Mouse (Mus musculus): Measurements from ENCODE around the gene Lgals3bp.
"Not testable (repeated sequence)": the region's sequence is repeated elsewhere in the genome, so short reads cannot be mapped to it uniquely, and the experiment has no call there.

Lgals3bp gene

DNA sequence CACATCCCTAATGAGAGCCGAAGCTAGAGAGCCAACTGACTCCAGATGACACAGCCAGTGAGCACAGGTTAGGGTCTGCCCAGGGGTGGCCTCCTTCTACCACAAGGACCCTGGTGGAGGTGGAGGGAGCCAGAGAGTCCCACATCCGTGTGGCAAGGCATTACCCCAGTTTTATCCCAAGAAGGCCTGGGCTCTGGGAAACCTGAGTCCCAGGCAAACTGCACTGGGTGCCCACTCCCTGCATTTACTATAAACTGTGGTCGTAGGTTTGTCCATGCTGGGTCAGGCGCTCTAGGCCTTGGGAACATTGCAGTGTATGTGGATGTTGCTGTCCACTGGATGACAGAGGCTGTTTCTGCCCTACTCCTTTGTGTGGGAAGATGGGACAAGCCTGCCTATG is 697 bp downstream of the Lgals3bp start:
- TF ChIP-seq NANOG (IDR thresholded peaks at IDR 0.05; ENCODE audit: borderline replicate concordance, low read length): no peak
- TF ChIP-seq POU5F1 (IDR thresholded peaks at IDR 0.05; ENCODE audit: borderline replicate concordance, low read length): no peak
- TF ChIP-seq CTCF (conservative IDR thresholded peaks at IDR 0.05; ENCODE audit: low read length): no peak
- Histone ChIP-seq H3K4me3 (replicated peaks; ENCODE audit: low read length) (no peak overlapping the region), H3K4me1 (replicated peaks; ENCODE audit: low read depth, low read length) (peaks cover 35% of the 10 kb centered on the region), H3K36me3 (ENCODE audit: insufficient read depth, low read length) (peaks cover 7% of the 10 kb centered on the region), H3K9me3 (ENCODE audit: low read length) (0 out of 2 replicates have a peak, but pooled peaks cover under 1% of the 10 kb centered on the region), H3K27me3 (ENCODE audit: insufficient read depth, low read length) (0 out of 2 replicates have a peak, but pooled peaks cover 13% of the 10 kb centered on the region)

DNA sequence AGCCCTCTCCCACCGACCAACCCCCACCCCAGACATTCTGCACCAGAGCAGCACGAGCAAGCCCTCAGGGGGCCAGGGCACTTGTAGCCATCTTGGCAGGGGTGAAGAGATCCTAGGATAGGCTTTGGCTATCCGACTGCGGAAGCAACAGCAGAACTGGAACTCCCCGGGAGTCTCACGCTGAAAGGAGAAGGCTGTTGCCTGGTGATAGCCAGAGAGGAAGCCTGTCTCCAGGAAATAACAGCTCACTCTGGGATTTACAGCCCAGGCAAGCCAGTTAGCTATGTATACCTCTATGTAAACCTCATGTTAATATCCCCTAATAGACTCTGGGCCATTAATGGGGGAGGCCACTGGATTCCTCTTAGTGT is 1.3 kb downstream of the Lgals3bp start:
- H3K4me1 ChIP-seq (replicated peaks; ENCODE audit: low read depth, low read length): peaks cover 35% of the 10 kb centered on the region
- no peak overlapping the region for H3K4me3 ChIP-seq (replicated peaks; ENCODE audit: low read length)
- no peak for TF ChIP-seq POU5F1 (IDR thresholded peaks at IDR 0.05; ENCODE audit: borderline replicate concordance, low read length)
- TF ChIP-seq CTCF (conservative IDR thresholded peaks at IDR 0.05; ENCODE audit: low read length): no peak
- no peak for TF ChIP-seq NANOG (IDR thresholded peaks at IDR 0.05; ENCODE audit: borderline replicate concordance, low read length)
- 0 out of 2 replicates have a peak, but pooled peaks cover 13% of the 10 kb centered on the region for H3K27me3 ChIP-seq (ENCODE audit: insufficient read depth, low read length)
- peaks cover 7% of the 10 kb centered on the region for H3K9me3 ChIP-seq (ENCODE audit: low read length)
- 0 out of 2 replicates have a peak, but pooled peaks cover under 1% of the 10 kb centered on the region for H3K36me3 ChIP-seq (ENCODE audit: insufficient read depth, low read length)

DNA sequence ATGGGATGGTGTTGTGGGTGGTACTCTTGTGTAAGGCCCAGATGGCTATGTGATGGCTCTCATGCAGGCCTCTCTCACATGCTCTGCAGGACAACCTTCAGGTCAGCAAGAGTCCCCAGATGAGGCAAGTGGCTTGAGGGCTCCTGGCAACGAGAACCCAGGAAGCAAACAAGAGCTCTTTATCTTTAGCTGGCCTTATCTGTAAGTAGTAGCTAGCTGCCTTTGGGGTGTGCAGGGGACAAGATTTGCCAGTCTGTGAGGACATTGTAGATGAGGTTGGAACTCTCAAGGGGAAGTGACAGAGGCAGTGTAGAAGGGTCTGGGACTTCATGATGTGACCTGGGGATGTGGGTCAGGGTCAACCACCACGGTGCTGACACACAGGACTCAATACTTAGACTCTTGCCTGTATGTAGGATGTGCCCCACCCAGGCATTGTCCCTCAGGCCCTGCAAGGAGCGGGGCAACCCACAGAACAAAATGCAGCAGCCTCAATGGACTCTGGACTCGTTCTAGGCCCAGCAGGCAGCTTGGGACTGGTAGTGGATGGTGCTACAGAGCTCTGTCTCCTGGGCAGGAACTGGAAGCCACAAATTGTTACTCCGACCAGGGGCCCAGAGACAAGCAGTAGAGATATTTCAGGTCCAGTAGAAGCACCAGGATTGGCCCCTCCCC is 1.9 kb downstream of the Lgals3bp start:
- no peaks in the 10 kb centered on the region for H3K36me3 ChIP-seq (ENCODE audit: insufficient read depth, low read length)
- peaks cover 9% of the 10 kb centered on the region for H3K9me3 ChIP-seq (ENCODE audit: low read length)
- 0 out of 2 replicates have a peak, but pooled peaks cover 13% of the 10 kb centered on the region for H3K27me3 ChIP-seq (ENCODE audit: insufficient read depth, low read length)
- no peak overlapping the region for H3K4me3 ChIP-seq (replicated peaks; ENCODE audit: low read length)
- TF ChIP-seq NANOG (IDR thresholded peaks at IDR 0.05; ENCODE audit: borderline replicate concordance, low read length): no peak
- no peak for TF ChIP-seq POU5F1 (IDR thresholded peaks at IDR 0.05; ENCODE audit: borderline replicate concordance, low read length)
- TF ChIP-seq CTCF (conservative IDR thresholded peaks at IDR 0.05; ENCODE audit: low read length): no peak
- peaks cover 35% of the 10 kb centered on the region for H3K4me1 ChIP-seq (replicated peaks; ENCODE audit: low read depth, low read length)

DNA sequence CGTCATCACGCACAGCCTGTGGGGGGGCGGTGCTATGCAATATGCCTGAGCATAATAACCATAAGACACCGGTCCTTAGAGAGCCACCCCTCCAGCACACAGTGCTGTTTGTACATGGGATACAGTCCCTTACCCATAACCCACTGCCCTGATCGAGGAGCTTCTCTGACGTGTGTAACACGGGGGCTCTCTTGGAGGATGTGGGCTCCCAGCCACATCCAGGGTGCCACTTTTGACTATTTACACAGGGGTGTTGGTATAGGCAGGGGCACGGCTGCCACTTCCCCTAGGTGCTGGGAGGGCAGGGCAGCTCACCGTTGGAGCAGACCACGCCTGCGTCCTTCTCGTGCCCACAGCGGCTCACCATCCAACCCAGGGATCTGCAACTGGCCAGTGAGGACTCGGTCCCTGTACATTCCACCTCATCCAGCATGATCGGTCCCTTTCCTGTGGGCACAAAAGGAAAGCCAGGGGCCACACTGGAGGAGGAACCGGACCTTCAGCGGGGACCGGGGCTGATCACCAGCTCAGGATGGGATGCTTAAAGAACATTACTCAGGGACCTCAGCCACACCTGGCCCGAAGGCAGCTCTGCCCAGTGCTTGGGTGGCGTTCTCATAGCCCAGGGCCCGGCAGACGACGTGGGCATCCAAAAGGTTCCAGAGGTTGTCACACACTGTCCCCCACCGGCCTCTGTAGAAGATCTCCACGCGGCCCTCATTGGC is 3.9 kb downstream of the Lgals3bp start:
- H3K4me3 ChIP-seq (replicated peaks; ENCODE audit: low read length): no peak overlapping the region
- peaks cover 27% of the 10 kb centered on the region for H3K27me3 ChIP-seq (ENCODE audit: insufficient read depth, low read length)
- peaks cover 23% of the 10 kb centered on the region for H3K4me1 ChIP-seq (replicated peaks; ENCODE audit: low read depth, low read length)
- no peaks in the 10 kb centered on the region for H3K36me3 ChIP-seq (ENCODE audit: insufficient read depth, low read length)
- H3K9me3 ChIP-seq (ENCODE audit: low read length): peaks cover 9% of the 10 kb centered on the region
- TF ChIP-seq NANOG (IDR thresholded peaks at IDR 0.05; ENCODE audit: borderline replicate concordance, low read length): no peak
- no peak for TF ChIP-seq POU5F1 (IDR thresholded peaks at IDR 0.05; ENCODE audit: borderline replicate concordance, low read length)
- no peak for TF ChIP-seq CTCF (conservative IDR thresholded peaks at IDR 0.05; ENCODE audit: low read length)

DNA sequence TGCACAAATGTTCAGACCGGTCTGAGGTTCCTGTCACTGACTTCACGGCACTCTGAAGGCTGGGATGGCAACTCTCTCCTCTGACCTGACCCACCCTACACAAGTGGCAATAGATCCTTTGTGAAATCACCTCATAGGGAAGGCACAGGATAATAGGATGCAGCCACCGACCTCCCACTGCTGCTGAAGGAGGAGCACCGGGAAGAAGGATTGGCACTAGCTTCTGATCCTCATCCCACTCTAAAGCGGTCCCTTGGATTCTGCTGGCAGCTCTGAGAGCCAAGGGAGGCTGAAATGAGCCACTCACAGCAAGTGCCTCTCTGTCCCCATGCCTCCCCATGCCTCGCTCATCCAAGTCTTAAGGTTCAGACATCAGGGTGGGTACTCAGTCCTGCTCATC is 7.4 kb downstream of the Lgals3bp start:
- Histone ChIP-seq H3K4me1 (replicated peaks; ENCODE audit: low read depth, low read length) (no peaks in the 10 kb centered on the region), H3K36me3 (ENCODE audit: insufficient read depth, low read length) (no peaks in the 10 kb centered on the region), H3K27me3 (ENCODE audit: insufficient read depth, low read length) (peaks cover 29% of the 10 kb centered on the region), H3K9me3 (ENCODE audit: low read length) (peaks cover 9% of the 10 kb centered on the region), H3K4me3 (replicated peaks; ENCODE audit: low read length) (no peak overlapping the region)
- TF ChIP-seq CTCF (conservative IDR thresholded peaks at IDR 0.05; ENCODE audit: low read length): no peak
- TF ChIP-seq NANOG (IDR thresholded peaks at IDR 0.05; ENCODE audit: borderline replicate concordance, low read length): no peak
- no peak for TF ChIP-seq POU5F1 (IDR thresholded peaks at IDR 0.05; ENCODE audit: borderline replicate concordance, low read length)

DNA sequence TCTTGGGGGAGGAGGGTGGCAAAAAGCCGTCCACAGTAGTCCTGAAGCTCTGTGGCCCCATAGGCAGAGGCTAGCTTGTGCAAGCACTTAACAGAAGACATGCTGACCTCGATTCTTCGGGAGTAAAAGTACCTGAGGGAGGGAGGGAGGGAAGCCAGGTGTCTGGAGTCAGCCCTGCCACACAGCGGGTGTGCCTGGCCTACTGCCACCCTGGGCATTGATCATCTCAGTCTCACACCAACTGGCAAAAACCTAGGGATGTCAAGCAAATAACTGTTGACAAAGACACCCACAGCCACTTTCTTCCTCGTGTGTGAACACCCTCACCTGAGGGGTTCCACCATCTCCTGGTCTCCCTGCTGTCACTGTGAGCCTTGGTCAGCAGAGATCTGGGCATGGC is 7.9 kb downstream of the Lgals3bp start:
- peaks cover 24% of the 10 kb centered on the region for H3K27me3 ChIP-seq (ENCODE audit: insufficient read depth, low read length)
- H3K9me3 ChIP-seq (ENCODE audit: low read length): peaks cover 9% of the 10 kb centered on the region
- H3K4me3 ChIP-seq (replicated peaks; ENCODE audit: low read length): no peak overlapping the region
- no peaks in the 10 kb centered on the region for H3K36me3 ChIP-seq (ENCODE audit: insufficient read depth, low read length)
- TF ChIP-seq CTCF (conservative IDR thresholded peaks at IDR 0.05; ENCODE audit: low read length): no peak
- TF ChIP-seq POU5F1 (IDR thresholded peaks at IDR 0.05; ENCODE audit: borderline replicate concordance, low read length): no peak
- no peak for TF ChIP-seq NANOG (IDR thresholded peaks at IDR 0.05; ENCODE audit: borderline replicate concordance, low read length)
- no peaks in the 10 kb centered on the region for H3K4me1 ChIP-seq (replicated peaks; ENCODE audit: low read depth, low read length)

DNA sequence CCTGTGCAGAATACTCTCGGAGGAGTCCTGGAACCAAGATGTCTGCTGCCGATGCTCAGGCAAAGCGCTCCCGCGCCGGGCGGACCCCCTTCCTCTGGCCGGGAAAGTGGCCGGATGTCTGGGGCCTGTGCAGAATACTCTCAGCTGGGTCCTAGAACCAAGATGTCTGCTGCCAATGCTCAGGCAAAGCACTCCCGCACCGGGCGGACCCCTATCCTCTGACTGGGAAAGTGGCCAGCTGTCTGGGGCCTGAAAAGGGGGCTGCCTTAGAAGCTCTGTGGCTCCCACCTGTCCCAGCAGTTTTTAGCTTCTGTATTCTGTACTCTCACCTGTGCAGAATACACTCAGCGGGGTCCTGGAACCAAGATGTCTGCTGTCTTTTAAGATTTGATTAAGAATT is 14.1 kb downstream of the Lgals3bp start:
- H3K4me1 ChIP-seq (replicated peaks; ENCODE audit: low read depth, low read length); H3K4me3 ChIP-seq (replicated peaks; ENCODE audit: low read length); H3K27me3 ChIP-seq (ENCODE audit: insufficient read depth, low read length); H3K36me3 ChIP-seq (ENCODE audit: insufficient read depth, low read length): not testable (repeated sequence)
- H3K9me3 ChIP-seq (ENCODE audit: low read length): peaks cover 15% of the 10 kb centered on the region

DNA sequence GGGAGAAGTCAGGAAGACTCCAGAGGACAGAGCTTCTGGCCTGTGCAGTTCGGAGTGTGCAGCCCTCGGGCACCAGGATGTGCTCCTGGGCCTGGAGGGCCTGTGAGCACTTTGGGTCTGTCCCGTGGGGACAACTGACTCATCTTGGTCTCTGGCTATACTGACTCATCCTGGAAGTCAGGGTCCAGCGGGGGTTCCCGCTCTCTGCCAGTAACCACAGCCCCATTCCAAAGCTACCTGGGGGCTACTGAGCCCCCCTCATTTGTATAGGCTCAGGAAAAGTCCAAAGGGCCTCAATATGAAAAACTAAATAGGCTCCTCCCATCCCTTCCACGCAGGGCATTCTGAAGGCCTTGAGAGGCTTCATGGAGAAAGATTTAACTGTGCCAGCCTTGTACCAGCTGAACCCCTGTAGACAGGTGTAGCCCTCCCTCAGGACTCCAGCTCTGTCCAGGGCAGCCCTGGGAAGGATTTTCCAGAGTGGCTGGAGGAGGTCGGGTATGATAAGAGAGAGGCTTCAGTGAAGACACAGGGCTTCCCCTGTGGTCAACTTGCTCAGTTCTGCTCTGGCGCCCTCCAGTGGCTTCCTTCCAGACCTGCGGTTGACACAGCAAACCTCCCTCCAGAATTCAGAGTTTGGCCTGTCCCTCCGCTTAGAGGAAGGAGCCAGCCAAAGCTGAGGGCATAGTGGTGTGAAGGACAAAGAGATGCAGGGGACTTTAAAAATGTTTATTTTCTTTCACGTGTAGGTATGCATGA is 22.5 kb downstream of the Lgals3bp start:
- peak; percentile 70 for TF ChIP-seq CTCF (conservative IDR thresholded peaks at IDR 0.05; ENCODE audit: low read length)
- TF ChIP-seq NANOG (IDR thresholded peaks at IDR 0.05; ENCODE audit: borderline replicate concordance, low read length): no peak
- Histone ChIP-seq H3K4me1 (replicated peaks; ENCODE audit: low read depth, low read length) (peaks cover 16% of the 10 kb centered on the region), H3K9me3 (ENCODE audit: low read length) (no peaks in the 10 kb centered on the region), H3K27me3 (ENCODE audit: insufficient read depth, low read length) (0 out of 2 replicates have a peak, but pooled peaks cover 5% of the 10 kb centered on the region), H3K36me3 (ENCODE audit: insufficient read depth, low read length) (no peaks in the 10 kb centered on the region), H3K4me3 (replicated peaks; ENCODE audit: low read length) (no peak overlapping the region)

Data from E14TG2a.4 (cell line).